Mouse (Mus musculus): ENCODE results near the gene Lzic. TPM values are rescaled to one million over a fixed set of nuclear protein-coding genes. Genes with fewer than 3 reads are reported as not detected.
A peak's percentile ranks its signal among the peaks of the same experiment; 100 is the strongest.
"Not testable (repeated sequence)": the region's sequence is repeated elsewhere in the genome, so short reads cannot be mapped to it uniquely, and the experiment has no call there.

Gene Lzic
- total and polyA plus RNA-seq, 3 experiments: 20.2 to 66.9 (median 62.1) TPM

DNA sequence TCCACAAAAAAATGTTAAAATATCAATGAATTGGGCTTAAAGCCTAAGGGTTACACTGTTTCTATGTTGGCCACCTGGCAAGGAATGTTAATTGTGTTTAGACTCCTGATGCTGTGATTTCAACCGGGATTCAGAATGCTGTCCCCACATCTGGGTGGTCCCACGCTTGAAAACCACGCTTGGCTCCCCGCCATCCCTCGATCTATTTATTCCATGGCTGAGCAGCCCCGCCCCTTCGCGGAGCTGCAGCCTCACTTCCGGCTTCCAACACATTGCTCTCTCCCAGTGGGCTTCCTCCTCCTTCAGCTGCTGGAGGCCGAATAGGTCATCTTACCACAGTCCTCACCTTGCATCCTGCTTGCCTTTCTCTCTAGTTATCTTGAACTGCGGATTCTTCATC, 39.2 kb upstream of the Lzic start:
- Histone ChIP-seq H3K4me1 (ENCODE audit: control insufficient read depth, insufficient read depth, low read length) (peaks cover 5% of the 10 kb centered on the region), H3K27me3 (ENCODE audit: control insufficient read depth, insufficient read depth, low read length) (no peaks in the 10 kb centered on the region)
- TF ChIP-seq EP300 (IDR thresholded peaks at IDR 0.05; ENCODE audit: insufficient read depth, low read depth, low read length) (no peak), CTCF (IDR thresholded peaks at IDR 0.05) (no peak), POLR2A (IDR thresholded peaks at IDR 0.05; ENCODE audit: insufficient read depth, low read depth, low read length) (no peak)

DNA sequence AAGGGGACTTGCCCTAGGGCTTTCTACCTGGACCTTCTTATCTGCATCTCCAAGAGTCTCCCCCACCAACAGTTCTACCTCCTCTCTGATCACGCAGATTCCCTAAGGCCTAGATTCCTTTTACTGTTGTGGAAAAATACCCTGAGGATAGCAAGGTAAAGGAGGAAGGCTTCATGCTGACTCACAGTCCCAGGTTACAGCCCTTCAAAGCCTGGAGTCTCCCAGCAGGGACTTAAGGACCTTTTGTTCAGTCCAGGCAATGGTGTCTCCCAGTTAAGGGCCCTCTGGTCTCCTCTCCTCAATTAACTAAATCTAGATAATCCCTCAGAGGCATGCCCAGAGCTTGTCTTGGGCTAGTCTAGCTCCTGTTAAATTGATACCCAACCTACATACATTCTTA, 38.7 kb upstream of the Lzic start:
- no peak overlapping the region for H3K4me3 ChIP-seq

More for the DNA sequence above, 39.2 kb upstream of the Lzic start:
- Histone ChIP-seq H3K27ac (peak overlapping the region; percentile 79), H3K79me2 (replicated peaks; ENCODE audit: control insufficient read depth, insufficient read depth, low read length) (no peaks in the 10 kb centered on the region), H3K4me3 (peak overlapping the region; percentile 38), H3K9ac (ENCODE audit: low read depth, low read length) (no peak overlapping the region), H3K36me3 (ENCODE audit: control insufficient read depth, insufficient read depth, low read length) (no peaks in the 10 kb centered on the region)
- DNase-seq: peak; percentile 47 to 57
- 8% methylated on average over 11 of the region's 11 CpGs for WGBS
- intact Hi-C loops (cut with DNase I): loop anchor here (2.0 to 10.0 kb wide), 2 partner anchors 73 to 301 kb away; no protein-coding TSS in a partner anchor

GRCm38 (mm10) chr4:149450636-149451035, 34.4 kb upstream of the Lzic start:
- no peaks in the 10 kb centered on the region for H3K36me3 ChIP-seq (ENCODE audit: control insufficient read depth, insufficient read depth, low read length)
- WGBS: 83% methylated on average over 3 of the region's 3 CpGs
- H3K27me3 ChIP-seq (ENCODE audit: control insufficient read depth, insufficient read depth, low read length): no peaks in the 10 kb centered on the region
- no peaks in the 10 kb centered on the region for H3K79me2 ChIP-seq (replicated peaks; ENCODE audit: control insufficient read depth, insufficient read depth, low read length)
- no peak for TF ChIP-seq CTCF (IDR thresholded peaks at IDR 0.05)
- no peak for TF ChIP-seq EP300 (IDR thresholded peaks at IDR 0.05; ENCODE audit: insufficient read depth, low read depth, low read length)
- no peak for TF ChIP-seq POLR2A (IDR thresholded peaks at IDR 0.05; ENCODE audit: insufficient read depth, low read depth, low read length)
- intact Hi-C loops (cut with DNase I): loop anchor here (5.0 kb wide), 1 partner anchor 37 kb away; the partner anchor contains the start of genes Lzic and Nmnat1
- H3K4me3 ChIP-seq: no peak overlapping the region
- no peak overlapping the region for H3K9ac ChIP-seq (ENCODE audit: low read depth, low read length)
- peaks cover 4% of the 10 kb centered on the region for H3K4me1 ChIP-seq (ENCODE audit: control insufficient read depth, insufficient read depth, low read length)
- DNase-seq: no peak
- H3K27ac ChIP-seq: no peak overlapping the region

More for the DNA sequence above, 38.7 kb upstream of the Lzic start:
- Histone ChIP-seq H3K4me1 (ENCODE audit: control insufficient read depth, insufficient read depth, low read length) (peaks cover 5% of the 10 kb centered on the region), H3K27ac (no peak overlapping the region), H3K79me2 (replicated peaks; ENCODE audit: control insufficient read depth, insufficient read depth, low read length) (no peaks in the 10 kb centered on the region), H3K9ac (ENCODE audit: low read depth, low read length) (no peak overlapping the region), H3K36me3 (ENCODE audit: control insufficient read depth, insufficient read depth, low read length) (no peaks in the 10 kb centered on the region), H3K27me3 (ENCODE audit: control insufficient read depth, insufficient read depth, low read length) (no peaks in the 10 kb centered on the region)
- no peak for DNase-seq
- WGBS: 77% methylated on average over 1 of the region's 1 CpGs
- TF ChIP-seq CTCF (IDR thresholded peaks at IDR 0.05) (no peak), EP300 (IDR thresholded peaks at IDR 0.05; ENCODE audit: insufficient read depth, low read depth, low read length) (no peak), POLR2A (IDR thresholded peaks at IDR 0.05; ENCODE audit: insufficient read depth, low read depth, low read length) (no peak)
- intact Hi-C loops (cut with DNase I): loop anchor here (10.0 kb wide), 1 partner anchor 302 kb away; no protein-coding TSS in a partner anchor

GRCm38 (mm10) chr4:149453656-149454055, 31.4 kb upstream of the Lzic start:
- no peaks in the 10 kb centered on the region for H3K27me3 ChIP-seq (ENCODE audit: control insufficient read depth, insufficient read depth, low read length)
- H3K4me3 ChIP-seq: peak overlapping the region; percentile 22; the same call in 1 of the 2 replicates
- TF ChIP-seq EP300 (IDR thresholded peaks at IDR 0.05; ENCODE audit: insufficient read depth, low read depth, low read length) (peak; percentile 45; the same call in 1 of the 2 replicates), POLR2A (IDR thresholded peaks at IDR 0.05; ENCODE audit: insufficient read depth, low read depth, low read length) (no peak), CTCF (IDR thresholded peaks at IDR 0.05) (peak; percentile 82)
- H3K36me3 ChIP-seq (ENCODE audit: control insufficient read depth, insufficient read depth, low read length): peaks cover 3% of the 10 kb centered on the region; the same call in 1 of the 2 replicates
- peak; percentile 24 to 62 for DNase-seq
- no peaks in the 10 kb centered on the region for H3K79me2 ChIP-seq (replicated peaks; ENCODE audit: control insufficient read depth, insufficient read depth, low read length)
- H3K4me1 ChIP-seq (ENCODE audit: control insufficient read depth, insufficient read depth, low read length): peaks cover 14% of the 10 kb centered on the region
- intact Hi-C loops (cut with DNase I): loop anchor here (2.0 to 5.0 kb wide), 3 partner anchors 34 to 89 kb away; partner anchors contain the start of genes Ctnnbip1, Lzic and Nmnat1
- H3K9ac ChIP-seq (ENCODE audit: low read depth, low read length): no peak overlapping the region
- 74% methylated on average over 4 of the region's 4 CpGs for WGBS
- no peak overlapping the region; the same call in 1 of the 2 replicates for H3K27ac ChIP-seq

GRCm38 (mm10) chr4:149454263-149454662, 30.8 kb upstream of the Lzic start:
- Histone ChIP-seq H3K4me1 (ENCODE audit: control insufficient read depth, insufficient read depth, low read length) (peaks cover 14% of the 10 kb centered on the region), H3K27me3 (ENCODE audit: control insufficient read depth, insufficient read depth, low read length) (no peaks in the 10 kb centered on the region), H3K9ac (ENCODE audit: low read depth, low read length) (peak overlapping the region; percentile 6), H3K4me3 (peak overlapping the region; percentile 22), H3K36me3 (ENCODE audit: control insufficient read depth, insufficient read depth, low read length) (peaks cover 3% of the 10 kb centered on the region; the same call in 1 of the 2 replicates), H3K79me2 (replicated peaks; ENCODE audit: control insufficient read depth, insufficient read depth, low read length) (no peaks in the 10 kb centered on the region), H3K27ac (peak overlapping the region; percentile 73)
- intact Hi-C loops (cut with DNase I): loop anchor here (2.0 to 5.0 kb wide), 3 partner anchors 33 to 89 kb away; partner anchors contain the start of genes Ctnnbip1, Lzic and Nmnat1
- DNase-seq: peak in 1 of 2 experiments; percentile 18
- TF ChIP-seq POLR2A (IDR thresholded peaks at IDR 0.05; ENCODE audit: insufficient read depth, low read depth, low read length) (no peak), EP300 (IDR thresholded peaks at IDR 0.05; ENCODE audit: insufficient read depth, low read depth, low read length) (no peak), CTCF (IDR thresholded peaks at IDR 0.05) (no peak)
- 59% methylated on average over 17 of the region's 17 CpGs for WGBS

- DNase-seq: peak; percentile 52 to 61
Observed at GRCm38 (mm10) chr4:149454879-149455278, 30.1 kb upstream of the Lzic start, which contains the start of gene Rbp7. Rbp7 (minus strand) TSS chr4:149454978.

GRCm38 (mm10) chr4:149457163-149457562, 27.9 kb upstream of the Lzic start:
- H3K27me3 ChIP-seq (ENCODE audit: control insufficient read depth, insufficient read depth, low read length); H3K9ac ChIP-seq (ENCODE audit: low read depth, low read length); intact Hi-C loops (cut with DNase I); DNase-seq; H3K4me3 ChIP-seq; H3K79me2 ChIP-seq (replicated peaks; ENCODE audit: control insufficient read depth, insufficient read depth, low read length); H3K36me3 ChIP-seq (ENCODE audit: control insufficient read depth, insufficient read depth, low read length): not testable (repeated sequence)
- Histone ChIP-seq H3K27ac (peak overlapping the region; percentile 69), H3K4me1 (ENCODE audit: control insufficient read depth, insufficient read depth, low read length) (peaks cover 20% of the 10 kb centered on the region)
- 86% methylated on average over 27 of the region's 27 CpGs for WGBS

More at GRCm38 (mm10) chr4:149454879-149455278, 30.1 kb upstream of the Lzic start, which contains the start of gene Rbp7:
- no peaks in the 10 kb centered on the region for H3K27me3 ChIP-seq (ENCODE audit: control insufficient read depth, insufficient read depth, low read length)
- TF ChIP-seq POLR2A (IDR thresholded peaks at IDR 0.05; ENCODE audit: insufficient read depth, low read depth, low read length) (peak; percentile 67; the same call in 1 of the 2 replicates), EP300 (IDR thresholded peaks at IDR 0.05; ENCODE audit: insufficient read depth, low read depth, low read length) (peak; percentile 60), CTCF (IDR thresholded peaks at IDR 0.05) (no peak)
- peak within 1 kb of the TSS; percentile 22 for H3K4me3 ChIP-seq
- intact Hi-C loops (cut with DNase I): loop anchor here (2.0 to 5.0 kb wide), 3 partner anchors 32 to 88 kb away; partner anchors contain the start of genes Ctnnbip1, Lzic and Nmnat1
- peaks cover 14% of the 10 kb centered on the region for H3K4me1 ChIP-seq (ENCODE audit: control insufficient read depth, insufficient read depth, low read length)
- peak within 1 kb of the TSS; percentile 73 for H3K27ac ChIP-seq
- H3K36me3 ChIP-seq (ENCODE audit: control insufficient read depth, insufficient read depth, low read length): peaks cover 3% of the 10 kb centered on the region; the same call in 1 of the 2 replicates
- H3K79me2 ChIP-seq (replicated peaks; ENCODE audit: control insufficient read depth, insufficient read depth, low read length): no peaks in the 10 kb centered on the region
- 29% methylated on average over 8 of the region's 8 CpGs for WGBS
- peak within 1 kb of the TSS; percentile 6 for H3K9ac ChIP-seq (ENCODE audit: low read depth, low read length)
